Mouse (Mus musculus) forebrain, postnatal 0 days (tissue): ENCODE results near the gene Txnip. TPM values are rescaled to one million over a fixed set of nuclear protein-coding genes. Genes with fewer than 3 reads are reported as not detected.
"Not testable (repeated sequence)": the region's sequence is repeated elsewhere in the genome, so short reads cannot be mapped to it uniquely, and the experiment has no call there.

ENCODE experiments used
- ATAC-seq: fragments of 200-750 bp; cut with Nextera tagmentation; 2 replicates; pipeline ENCODE4 v1.8.0; 2017; ENCODE audit warnings: mild to moderate bottlenecking, moderate library complexity
- DNase-seq: peaks from one replicate; pipeline ENCODE4 v3.0.0-alpha.2; 2015
- H3K27ac ChIP-seq: fragments of 300-500 bp; sonication (generic); 2 replicates; pipeline ENCODE4 v1.5.1; 2014; ENCODE audit warnings: low read depth, mild to moderate bottlenecking, antibody characterized with exemption, low read length, moderate library complexity, mixed read lengths
- H3K27me3 ChIP-seq: fragments of 300-500 bp; sonication (generic); 2 replicates; pipeline ENCODE4 v1.6.1; 2014; ENCODE audit warnings: mild to moderate bottlenecking, low read length, mixed read lengths; ENCODE audit not compliant: insufficient read depth
- H3K36me3 ChIP-seq: fragments of 300-500 bp; sonication (generic); 2 replicates; pipeline ENCODE4 v1.6.1; 2014; ENCODE audit warnings: mild to moderate bottlenecking, moderate library complexity; ENCODE audit not compliant: insufficient read depth
- H3K4me1 ChIP-seq: fragments of 300-500 bp; sonication (generic); 2 replicates; pipeline ENCODE4 v1.6.1; 2014; ENCODE audit warnings: antibody characterized with exemption; ENCODE audit not compliant: insufficient read depth
- H3K4me2 ChIP-seq: fragments of 300-500 bp; sonication (generic); 2 replicates; pipeline ENCODE4 v1.6.1; 2014; ENCODE audit warnings: low read depth, mild to moderate bottlenecking, moderate library complexity
- H3K4me3 ChIP-seq: fragments of 300-500 bp; sonication (generic); 2 replicates; pipeline ENCODE4 v1.5.1; 2014; ENCODE audit warnings: low read depth, low read length, mixed read lengths
- H3K9ac ChIP-seq: fragments of 300-500 bp; sonication (generic); 2 replicates; pipeline ENCODE4 v1.6.1; 2014; ENCODE audit warnings: mild to moderate bottlenecking
- H3K9me3 ChIP-seq: fragments of 300-500 bp; sonication (generic); 2 replicates; pipeline ENCODE4 v1.6.1; 2016; ENCODE audit warnings: low read length
- CTCF ChIP-seq: sonication (generic); IDR thresholded peaks from 2 replicates; pipeline ENCODE4 v1.5.1; 2016; ENCODE audit warnings: antibody characterized with exemption, control low read depth, low read depth
- WGBS: fragments of 180-500 bp; shearing (Covaris S2); extraction: QIAGEN DNeasy Blood & Tissue Kit; methylation state at CpG from one replicate; pipeline ENCODE4 v1.1.7; 2014; 5-methylcytosine and 5-hydroxymethylcytosine counted together
- polyA plus RNA-seq: library from polyadenylated mRNA; unstranded; fragments of >200 nt; fragmentation: Nextera tagmentation; extraction: Ambion mirVana; gene quantifications from 2 replicates; pipeline ENCODE4 v1.2.1, GENCODE M21; 2015
- total RNA-seq: library from RNA; depleted of rRNA; stranded (reverse); fragments of >200 nt; gene quantifications from 2 replicates; pipeline ENCODE4 v1.2.3, GENCODE M21; 2014; rRNA removed

Txnip gene
- total RNA-seq = 122 and 176 TPM in 2 replicates
- polyA plus RNA-seq = 116 and 135 TPM in 2 replicates

DNA sequence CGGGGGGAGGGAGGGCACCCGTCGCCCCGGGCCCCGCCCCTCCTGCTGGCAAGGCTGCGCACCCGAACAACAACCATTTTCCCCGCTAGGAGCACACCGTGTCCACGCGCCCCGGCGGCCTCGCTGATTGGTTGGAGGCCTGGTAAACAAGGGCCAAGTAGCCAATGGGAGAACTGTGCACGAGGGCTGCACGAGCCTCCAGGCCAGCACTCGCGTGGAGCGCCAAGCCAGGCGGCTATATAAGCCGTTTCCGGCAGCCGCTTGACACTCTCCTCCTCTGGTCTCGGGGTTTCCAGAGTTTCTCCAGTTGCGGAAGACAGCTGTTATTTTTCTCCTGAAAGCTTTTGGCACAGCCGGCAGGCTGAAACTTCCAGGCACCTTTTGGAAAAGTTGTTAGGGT is at the start of gene Txnip:
Gene Txnip (plus strand): TSS at position 264 of the 400 bp plus-strand sequence.
- peak; percentile 99 for DNase-seq
- peak within 1 kb of the TSS; percentile 52 for H3K4me3 ChIP-seq
- H3K9ac ChIP-seq = peak within 1 kb of the TSS; percentile 59
- peak; percentile 77 for TF ChIP-seq CTCF
- H3K36me3 ChIP-seq = peaks cover 16% of the 10 kb centered on the region
- H3K27ac ChIP-seq = peak within 1 kb of the TSS; percentile 91
- no peaks in the 10 kb centered on the region for H3K9me3 ChIP-seq
- H3K4me2 ChIP-seq = peak within 1 kb of the TSS; percentile 81
- H3K4me1 ChIP-seq = peaks cover 29% of the 10 kb centered on the region; the same call in 1 of the 2 replicates
- H3K27me3 ChIP-seq = no peaks in the 10 kb centered on the region
- 2% methylated on average over 26 of the region's 26 CpGs for WGBS
- peak; percentile 99 for ATAC-seq

DNA sequence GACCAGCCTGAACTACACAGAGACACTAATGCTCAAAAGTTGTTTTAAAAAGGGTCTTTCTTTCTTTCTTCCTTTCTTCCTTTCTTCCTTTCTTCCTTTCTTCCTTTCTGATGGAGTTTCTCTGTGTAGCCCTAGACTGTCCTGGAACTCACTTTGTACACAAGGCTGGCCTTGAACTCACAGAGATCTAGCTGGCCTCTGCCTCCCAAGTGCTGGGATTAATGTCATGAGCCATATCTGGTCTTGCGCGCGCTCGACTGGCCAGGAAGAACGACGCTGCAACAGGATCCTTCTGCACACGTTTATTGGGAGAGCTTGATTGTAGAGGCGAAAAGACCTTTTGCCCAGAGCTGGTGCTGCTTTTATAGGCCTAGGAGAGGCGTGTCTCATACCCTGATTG is 49.8 kb upstream of the Txnip start:
- H3K36me3 ChIP-seq, H3K27ac ChIP-seq, H3K9ac ChIP-seq, H3K9me3 ChIP-seq, ATAC-seq, H3K4me3 ChIP-seq, H3K4me1 ChIP-seq, H3K4me2 ChIP-seq, H3K27me3 ChIP-seq, DNase-seq: not testable (repeated sequence)
- WGBS = 87% methylated on average over 7 of the region's 9 CpGs

DNA sequence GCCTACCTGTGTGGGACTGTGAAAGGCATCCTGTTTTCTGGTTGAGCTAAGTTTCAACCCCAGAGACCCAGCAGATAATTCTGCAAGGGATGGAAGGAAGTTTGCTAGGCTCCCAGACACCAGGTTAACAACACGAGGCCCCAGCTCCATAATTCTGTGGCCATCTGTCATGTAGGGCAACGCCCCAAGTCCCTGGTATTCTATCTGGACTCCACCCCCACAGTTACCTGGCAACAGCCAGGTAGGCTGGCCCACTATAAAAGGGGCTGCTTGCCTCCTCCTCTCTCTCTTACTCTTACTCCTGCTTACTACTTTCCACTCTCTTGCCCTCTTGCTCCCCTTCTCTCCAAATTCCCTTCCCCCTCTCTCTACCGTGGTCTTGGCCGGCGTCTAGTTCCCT is 37.6 kb upstream of the Txnip start:
- Histone ChIP-seq H3K36me3 (no peaks in the 10 kb centered on the region), H3K9me3 (no peaks in the 10 kb centered on the region), H3K27ac (no peak overlapping the region), H3K4me1 (no peaks in the 10 kb centered on the region), H3K27me3 (no peaks in the 10 kb centered on the region; the same call in 1 of the 2 replicates), H3K4me2 (no peak overlapping the region), H3K4me3 (no peak overlapping the region), H3K9ac (no peak overlapping the region)
- DNase-seq (no peak), ATAC-seq (no peak)
- no peak for TF ChIP-seq CTCF
- WGBS = 54% methylated on average over 5 of the region's 5 CpGs

DNA sequence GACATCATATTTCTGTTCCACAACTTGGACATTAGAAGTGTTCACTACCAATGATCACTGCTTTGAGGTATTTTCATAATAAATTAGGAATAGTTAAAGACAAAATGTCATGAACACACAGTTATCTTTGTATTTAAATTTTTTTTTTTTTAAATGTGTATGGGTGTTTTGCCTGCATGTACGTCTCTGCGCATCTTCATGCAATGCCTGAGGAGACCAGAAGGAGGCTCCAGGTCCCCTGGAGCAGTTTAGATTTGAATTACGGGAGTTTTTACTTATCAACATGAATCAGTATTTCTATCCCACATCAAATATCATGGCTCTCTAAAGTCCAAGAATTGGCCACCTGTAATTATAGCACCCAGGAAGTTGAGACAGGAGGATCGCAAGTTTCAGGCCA is 35.6 kb upstream of the Txnip start:
- Histone ChIP-seq H3K27ac (no peak overlapping the region), H3K9me3 (no peaks in the 10 kb centered on the region), H3K4me1 (0 out of 2 replicates have a peak, but pooled peaks cover 4% of the 10 kb centered on the region), H3K4me3 (no peak overlapping the region), H3K36me3 (no peaks in the 10 kb centered on the region), H3K9ac (no peak overlapping the region), H3K4me2 (no peak overlapping the region), H3K27me3 (no peaks in the 10 kb centered on the region; the same call in 1 of the 2 replicates)
- TF ChIP-seq CTCF = peak; percentile 45
- no peak for ATAC-seq
- DNase-seq = peak; percentile 24
- WGBS = 57% methylated on average over 4 of the region's 4 CpGs

DNA sequence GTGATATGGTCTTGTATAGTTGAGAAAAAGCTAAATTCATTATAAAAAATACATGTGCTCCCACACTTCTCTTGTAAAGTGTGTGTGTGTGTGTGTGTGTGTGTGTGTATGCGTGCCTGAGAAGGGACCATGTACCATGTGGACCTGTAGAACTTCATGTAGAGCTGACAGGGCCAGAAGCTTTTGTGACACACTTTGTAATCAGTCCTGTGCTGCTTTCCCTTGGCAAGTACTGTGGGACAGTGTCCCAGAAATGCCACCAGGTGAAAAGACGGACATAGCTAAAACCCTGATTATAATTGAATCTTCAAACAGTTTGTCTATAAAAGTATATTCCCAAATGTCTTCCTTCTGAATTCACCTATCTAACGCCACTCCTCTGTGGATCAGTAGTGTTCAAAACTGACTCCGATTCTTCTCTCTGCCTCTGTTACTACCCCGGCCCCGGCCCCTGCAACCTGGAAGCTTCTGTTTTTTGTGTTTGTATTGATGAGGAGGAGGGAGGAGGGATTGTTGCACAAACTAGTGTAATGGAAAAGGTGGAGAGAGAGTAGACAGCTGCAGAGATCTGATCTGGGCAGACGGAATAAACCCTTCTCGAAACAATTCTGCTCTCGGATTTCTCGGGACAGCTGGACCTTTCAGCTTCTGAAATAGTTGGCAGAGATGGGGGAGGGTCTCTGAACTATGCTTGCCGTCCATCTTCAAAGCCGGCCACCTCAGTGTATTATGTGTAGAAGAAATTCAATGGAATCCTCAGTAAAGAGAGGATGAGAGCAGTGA is 33.5 kb upstream of the Txnip start:
- Histone ChIP-seq H3K9ac (no peak overlapping the region), H3K36me3 (no peaks in the 10 kb centered on the region), H3K4me2 (no peak overlapping the region), H3K4me3 (no peak overlapping the region), H3K9me3 (no peaks in the 10 kb centered on the region), H3K27me3 (no peaks in the 10 kb centered on the region; the same call in none of the 2 replicates), H3K4me1 (peaks cover 4% of the 10 kb centered on the region; the same call in 1 of the 2 replicates), H3K27ac (no peak overlapping the region)
- no peak for TF ChIP-seq CTCF
- DNase-seq = no peak
- WGBS = 69% methylated on average over 12 of the region's 12 CpGs
- no peak for ATAC-seq

DNA sequence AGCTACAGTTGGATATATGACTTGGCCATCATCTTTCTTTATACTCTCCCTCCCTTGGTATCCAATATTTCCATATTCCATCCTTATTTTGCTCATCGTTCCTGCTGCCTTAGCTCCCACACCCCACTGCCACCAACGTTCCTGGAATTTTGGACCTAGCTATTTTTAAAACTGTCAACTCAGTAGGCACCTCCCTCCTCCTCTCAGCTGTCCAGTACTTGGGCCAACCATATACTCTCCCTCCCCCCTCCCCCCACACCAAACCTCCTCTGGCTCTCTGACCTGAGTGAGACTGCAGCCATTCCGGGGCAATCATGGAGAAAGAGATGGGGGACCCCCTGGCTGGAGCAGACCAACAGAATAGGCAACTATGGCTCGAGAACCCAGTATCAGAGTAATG is 32.8 kb upstream of the Txnip start, which contains the start of gene Hfe2:
Gene Hfe2 (plus strand): TSS at position 259 of the 400 bp plus-strand sequence.
- H3K4me3 ChIP-seq = no peak within 1 kb of the TSS
- no peak within 1 kb of the TSS for H3K27ac ChIP-seq
- no peaks in the 10 kb centered on the region for H3K9me3 ChIP-seq
- H3K36me3 ChIP-seq = no peaks in the 10 kb centered on the region
- H3K4me2 ChIP-seq = no peak within 1 kb of the TSS
- no peak for TF ChIP-seq CTCF
- ATAC-seq = no peak
- no peaks in the 10 kb centered on the region; the same call in none of the 2 replicates for H3K27me3 ChIP-seq
- H3K4me1 ChIP-seq = peaks cover 4% of the 10 kb centered on the region; the same call in 1 of the 2 replicates
- H3K9ac ChIP-seq = no peak within 1 kb of the TSS
- WGBS = 77% methylated on average over 4 of the region's 4 CpGs
- no peak for DNase-seq

DNA sequence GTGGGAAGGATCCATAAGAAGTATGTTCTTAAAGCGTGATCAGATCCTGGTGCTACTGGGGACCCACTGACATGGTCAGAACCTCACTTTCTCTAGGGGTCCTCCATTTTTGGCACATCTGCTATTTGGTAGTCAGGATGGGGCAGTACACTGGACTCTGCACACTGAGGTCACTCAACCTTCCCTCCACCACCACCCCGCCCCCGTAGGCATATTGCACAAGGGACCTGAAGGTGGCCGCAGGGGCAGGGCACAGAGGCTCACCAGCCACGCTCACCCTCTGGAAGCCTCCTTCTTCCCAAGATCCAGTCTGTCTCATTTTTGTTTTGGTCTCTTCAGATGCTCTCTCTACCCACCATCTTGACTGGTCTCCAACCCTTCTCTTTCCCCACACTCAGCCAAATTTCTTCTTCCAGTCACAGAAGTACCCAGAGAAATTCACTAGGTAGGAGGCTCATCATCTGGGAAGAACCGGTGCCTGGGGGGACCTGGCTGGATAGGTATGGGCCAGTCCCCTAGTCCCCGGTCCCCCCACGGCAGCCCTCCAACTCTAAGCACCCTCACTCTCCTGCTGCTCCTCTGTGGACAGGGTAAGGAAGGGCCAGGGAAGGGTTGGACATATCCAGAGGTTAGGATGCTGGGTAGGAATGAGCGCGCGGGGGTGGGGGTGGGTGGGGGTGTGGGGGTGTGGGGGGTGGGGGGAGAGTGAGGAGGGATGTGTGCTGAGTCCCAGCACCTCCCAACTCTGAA is 31.6 kb upstream of the Txnip start:
- no peak overlapping the region for H3K9ac ChIP-seq
- TF ChIP-seq CTCF = no peak
- no peak overlapping the region; the same call in 1 of the 2 replicates for H3K4me3 ChIP-seq
- WGBS = 72% methylated on average over 11 of the region's 11 CpGs
- no peaks in the 10 kb centered on the region; the same call in none of the 2 replicates for H3K27me3 ChIP-seq
- H3K4me2 ChIP-seq = peak overlapping the region; percentile 89
- peaks cover 4% of the 10 kb centered on the region; the same call in 1 of the 2 replicates for H3K4me1 ChIP-seq
- no peak overlapping the region for H3K27ac ChIP-seq
- H3K9me3 ChIP-seq = no peaks in the 10 kb centered on the region
- 0 out of 2 replicates have a peak, but pooled peaks have one; percentile 1 for ATAC-seq
- no peak for DNase-seq
- no peaks in the 10 kb centered on the region for H3K36me3 ChIP-seq
